Mouse (Mus musculus) limb, embryonic 10.5 days (tissue): ENCODE data around the gene Trak2. TPM values are rescaled to one million over a fixed set of nuclear protein-coding genes. Genes with fewer than 3 reads are reported as not detected.
"Not testable (repeated sequence)": the region's sequence is repeated elsewhere in the genome, so short reads cannot be mapped to it uniquely, and the experiment has no call there.

Experiments
- DNase-seq: peaks from one replicate; pipeline ENCODE4 v3.0.0-alpha.2; 2017; ENCODE audit warnings: low spot score
- H3K27ac ChIP-seq: fragments of 300-500 bp; sonication (generic); 2 replicates; pipeline ENCODE4 v1.5.1; 2016; ENCODE audit warnings: mild to moderate bottlenecking
- H3K27me3 ChIP-seq: fragments of 300-500 bp; sonication (generic); 2 replicates; pipeline ENCODE4 v1.6.1; 2016; ENCODE audit warnings: low read depth, mild to moderate bottlenecking; ENCODE audit not compliant: poor library complexity, severe bottlenecking
- H3K36me3 ChIP-seq: fragments of 300-500 bp; sonication (generic); 2 replicates; pipeline ENCODE4 v1.6.1; 2016; ENCODE audit warnings: mild to moderate bottlenecking, moderate library complexity
- H3K4me1 ChIP-seq: fragments of 300-500 bp; sonication (generic); 2 replicates; pipeline ENCODE4 v1.6.1; 2016
- H3K4me3 ChIP-seq: fragments of 300-500 bp; sonication (generic); 2 replicates; pipeline ENCODE4 v1.5.1; 2016; ENCODE audit warnings: mild to moderate bottlenecking, moderate library complexity
- H3K9me3 ChIP-seq: fragments of 300-500 bp; sonication (generic); replicated peaks from 2 replicates; pipeline ENCODE4 v1.6.1; 2016; ENCODE audit warnings: mild to moderate bottlenecking
- WGBS: fragments of 180-500 bp; shearing (Covaris S2); methylation state at CpG from one replicate; pipeline ENCODE4 v1.1.7; 2016; 5-methylcytosine and 5-hydroxymethylcytosine counted together
- polyA plus RNA-seq: library from polyadenylated mRNA; unstranded; fragments of >200 nt; fragmentation: Nextera tagmentation; extraction: Ambion mirVana; gene quantifications from 2 replicates; pipeline ENCODE4 v1.2.1, GENCODE M21; 2016

The Trak2 gene
- polyA plus RNA-seq, 1 experiment from 2014 or later = 9.3 TPM

DNA sequence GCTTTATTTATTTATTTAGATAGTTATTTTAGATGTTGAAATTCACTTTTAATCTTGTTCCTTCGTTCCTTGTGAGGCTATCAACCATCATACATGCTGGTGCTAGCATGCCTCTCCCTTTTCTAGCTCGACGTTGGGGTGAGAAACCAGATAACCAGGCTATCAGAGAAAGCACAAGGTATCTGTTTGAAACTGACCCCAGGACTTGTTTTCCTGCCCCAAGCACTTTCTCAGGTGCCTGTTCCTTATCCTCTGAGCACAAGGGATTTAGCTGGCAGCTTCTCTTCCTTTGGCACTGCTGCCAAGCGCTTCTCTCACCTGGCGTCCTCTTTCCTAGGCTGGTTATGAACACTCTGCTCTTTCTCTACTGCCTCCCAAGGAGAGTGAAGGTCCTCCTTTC is 10.8 kb downstream of the Trak2 start:
- Histone ChIP-seq H3K36me3 (no peaks in the 10 kb centered on the region), H3K27me3 (no peaks in the 10 kb centered on the region), H3K4me3 (no peak overlapping the region), H3K27ac (no peak overlapping the region), H3K4me1 (peaks cover 23% of the 10 kb centered on the region), H3K9me3 (no peaks in the 10 kb centered on the region)
- 84% methylated on average over 5 of the region's 5 CpGs for WGBS
- DNase-seq = no peak

DNA sequence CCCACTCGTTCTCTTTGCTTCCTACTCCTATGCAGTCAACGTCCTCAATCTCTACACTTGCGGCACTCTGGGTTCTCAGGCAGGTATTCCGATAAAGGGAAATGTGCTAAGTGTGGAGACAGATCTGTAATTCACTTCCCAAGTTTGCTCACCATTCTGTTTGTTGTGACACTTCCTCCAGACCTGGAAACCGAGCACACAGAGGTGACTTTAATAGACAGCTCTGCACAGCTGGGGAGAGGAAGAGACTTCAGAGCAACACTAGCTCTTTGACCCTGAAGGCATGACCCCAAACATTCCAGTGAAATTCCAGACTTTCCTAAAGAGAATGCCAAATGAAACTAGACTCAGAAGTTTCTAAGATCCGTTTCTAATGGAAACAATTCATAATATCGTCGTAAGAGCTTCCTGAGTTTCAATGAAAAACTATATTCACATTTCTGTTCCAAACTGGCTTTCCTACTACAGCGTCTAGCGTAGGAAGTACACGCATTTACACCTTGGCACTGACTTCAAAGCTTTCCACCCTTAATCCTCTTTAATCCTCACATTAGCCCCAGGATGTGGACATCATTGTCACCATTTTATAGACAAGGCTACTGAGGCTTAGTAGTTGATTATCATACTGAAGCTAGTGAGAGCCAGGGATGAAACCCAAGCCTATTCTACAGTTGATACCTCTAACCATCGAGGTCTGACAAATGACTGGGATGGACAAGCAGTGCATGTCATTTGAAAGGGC is 11.9 kb downstream of the Trak2 start:
- Histone ChIP-seq H3K4me1 (peaks cover 28% of the 10 kb centered on the region), H3K27me3 (no peaks in the 10 kb centered on the region), H3K9me3 (no peaks in the 10 kb centered on the region), H3K27ac (no peak overlapping the region), H3K4me3 (no peak overlapping the region), H3K36me3 (no peaks in the 10 kb centered on the region)
- 53% methylated on average over 12 of the region's 12 CpGs for WGBS
- no peak for DNase-seq

DNA sequence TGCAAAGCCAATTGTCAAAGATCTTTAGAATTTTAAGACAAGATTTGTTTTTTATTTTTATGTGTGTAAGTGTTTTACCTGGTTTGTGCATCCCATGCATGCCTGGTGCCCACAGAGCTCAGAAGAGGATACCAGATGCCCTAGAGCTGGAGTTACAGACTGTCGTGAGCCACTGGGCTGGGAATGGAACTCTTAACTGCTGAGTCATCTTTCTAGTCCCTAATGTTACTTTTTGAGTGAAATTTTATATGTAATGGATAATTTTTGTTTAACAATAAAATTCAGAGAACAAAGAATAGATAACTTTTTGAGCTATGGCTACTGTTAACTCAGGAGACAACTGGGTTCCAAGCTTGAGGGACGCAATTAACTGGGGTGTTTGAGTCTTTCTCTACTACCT is 13.5 kb downstream of the Trak2 start:
- DNase-seq = no peak
- H3K9me3 ChIP-seq = no peaks in the 10 kb centered on the region
- H3K4me1 ChIP-seq = peaks cover 26% of the 10 kb centered on the region
- no peak overlapping the region for H3K27ac ChIP-seq
- H3K4me3 ChIP-seq = no peak overlapping the region
- H3K27me3 ChIP-seq = no peaks in the 10 kb centered on the region
- H3K36me3 ChIP-seq = no peaks in the 10 kb centered on the region
- 90% methylated on average over 2 of the region's 2 CpGs for WGBS

DNA sequence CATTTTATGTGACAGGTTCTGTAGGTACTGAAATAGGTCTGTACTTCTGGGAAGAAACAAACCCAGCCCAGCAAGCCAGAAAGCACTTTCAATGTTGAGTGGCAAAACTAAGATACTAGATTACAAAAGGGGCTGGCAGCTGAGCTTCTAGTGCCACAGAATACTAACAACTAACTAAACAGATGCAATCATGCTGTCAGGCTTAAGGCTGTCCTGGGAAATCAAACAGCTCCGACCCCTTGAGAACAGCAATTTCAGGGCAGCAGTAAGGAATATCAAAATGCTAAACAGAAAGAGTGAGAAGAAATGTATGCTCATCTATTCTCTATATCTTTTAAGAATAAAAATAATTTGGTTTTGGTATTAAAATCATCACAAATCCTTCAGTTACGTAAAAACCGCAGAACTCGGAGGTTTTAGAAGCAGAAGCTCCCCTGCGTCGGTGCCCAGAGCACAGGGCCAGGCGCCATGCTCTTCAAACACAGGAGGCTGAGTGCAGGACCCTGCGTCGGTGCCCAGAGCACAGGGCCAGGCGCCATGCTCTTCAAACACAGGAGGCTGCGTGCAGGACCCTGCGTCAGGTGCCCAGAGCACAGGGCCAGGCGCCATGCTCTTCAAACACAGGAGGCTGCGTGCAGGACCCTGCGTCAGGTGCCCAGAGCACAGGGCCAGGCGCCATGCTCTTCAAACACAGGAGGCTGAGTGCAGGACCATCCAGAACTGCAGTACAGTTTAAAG is 14.3 kb downstream of the Trak2 start:
- H3K27ac ChIP-seq, H3K9me3 ChIP-seq, H3K27me3 ChIP-seq, DNase-seq, H3K36me3 ChIP-seq, H3K4me3 ChIP-seq: not testable (repeated sequence)
- 89% methylated on average over 16 of the region's 16 CpGs for WGBS
- peaks cover 26% of the 10 kb centered on the region for H3K4me1 ChIP-seq

DNA sequence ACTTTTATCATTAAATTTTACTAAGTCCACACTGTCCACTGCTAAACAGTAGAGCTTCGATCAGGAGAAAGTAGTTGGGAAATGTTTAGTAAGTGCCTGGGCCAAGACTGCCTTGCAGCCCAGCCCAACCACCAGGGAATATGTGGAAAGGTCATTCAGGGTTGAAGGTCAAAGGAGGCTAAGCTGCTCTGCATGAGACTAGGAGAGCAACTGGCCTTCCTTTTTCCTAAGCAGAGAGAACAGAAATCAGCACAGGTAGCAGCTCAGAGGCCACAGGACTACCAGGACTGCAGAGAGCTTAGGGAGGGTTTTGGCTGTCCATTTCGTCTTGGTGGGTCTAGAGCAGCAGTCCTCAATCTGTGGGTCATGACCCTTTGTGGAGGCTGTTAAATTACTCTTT is 15.3 kb downstream of the Trak2 start:
- no peaks in the 10 kb centered on the region for H3K27me3 ChIP-seq
- no peak overlapping the region for H3K4me3 ChIP-seq
- 30% methylated on average over 2 of the region's 2 CpGs for WGBS
- no peaks in the 10 kb centered on the region for H3K9me3 ChIP-seq
- H3K27ac ChIP-seq = no peak overlapping the region
- DNase-seq = no peak
- H3K4me1 ChIP-seq = peaks cover 31% of the 10 kb centered on the region
- H3K36me3 ChIP-seq = no peaks in the 10 kb centered on the region

DNA sequence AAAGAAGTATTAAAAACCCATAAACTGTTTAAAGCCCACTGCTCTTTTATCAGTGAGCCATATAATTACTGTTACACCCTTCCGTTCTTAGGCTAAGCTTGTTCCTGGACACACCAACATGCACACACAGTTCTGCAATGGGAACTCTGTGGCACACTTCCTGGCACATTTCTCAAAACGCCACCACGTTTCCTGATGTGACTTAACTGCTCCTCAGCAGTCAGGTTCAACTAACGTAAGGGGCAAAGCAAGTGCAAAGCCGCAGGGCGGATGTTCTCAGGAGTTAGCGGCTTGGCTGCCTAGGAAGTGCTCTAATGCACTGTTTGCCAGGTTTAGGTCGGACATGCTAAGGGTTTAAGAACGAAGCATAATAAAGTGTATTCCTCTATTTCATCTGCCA is 17.0 kb downstream of the Trak2 start:
- WGBS = 84% methylated on average over 9 of the region's 9 CpGs
- Histone ChIP-seq H3K4me3 (no peak overlapping the region), H3K27ac (no peak overlapping the region), H3K9me3 (no peaks in the 10 kb centered on the region), H3K36me3 (no peaks in the 10 kb centered on the region), H3K4me1 (peaks cover 41% of the 10 kb centered on the region), H3K27me3 (no peaks in the 10 kb centered on the region)
- no peak for DNase-seq

DNA sequence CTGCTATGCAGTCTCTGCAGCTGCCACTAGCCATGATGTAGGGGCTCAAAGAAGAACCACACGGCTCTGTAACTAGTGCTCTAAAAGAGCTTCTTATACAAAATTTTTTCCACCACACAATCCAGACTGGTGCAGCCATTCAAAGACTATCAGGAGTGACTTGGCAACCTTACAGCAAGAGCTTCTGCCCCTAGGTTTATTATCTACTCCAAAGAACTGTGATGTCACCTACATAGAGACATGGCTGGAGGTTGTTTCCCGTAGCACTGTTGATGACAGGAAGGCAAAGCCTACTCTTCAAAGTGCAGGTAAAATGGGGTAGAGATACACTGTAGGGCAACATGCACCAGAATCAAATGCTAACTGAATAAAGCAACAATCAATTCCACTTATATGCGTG is 17.5 kb downstream of the Trak2 start:
- no peak overlapping the region for H3K4me3 ChIP-seq

DNA sequence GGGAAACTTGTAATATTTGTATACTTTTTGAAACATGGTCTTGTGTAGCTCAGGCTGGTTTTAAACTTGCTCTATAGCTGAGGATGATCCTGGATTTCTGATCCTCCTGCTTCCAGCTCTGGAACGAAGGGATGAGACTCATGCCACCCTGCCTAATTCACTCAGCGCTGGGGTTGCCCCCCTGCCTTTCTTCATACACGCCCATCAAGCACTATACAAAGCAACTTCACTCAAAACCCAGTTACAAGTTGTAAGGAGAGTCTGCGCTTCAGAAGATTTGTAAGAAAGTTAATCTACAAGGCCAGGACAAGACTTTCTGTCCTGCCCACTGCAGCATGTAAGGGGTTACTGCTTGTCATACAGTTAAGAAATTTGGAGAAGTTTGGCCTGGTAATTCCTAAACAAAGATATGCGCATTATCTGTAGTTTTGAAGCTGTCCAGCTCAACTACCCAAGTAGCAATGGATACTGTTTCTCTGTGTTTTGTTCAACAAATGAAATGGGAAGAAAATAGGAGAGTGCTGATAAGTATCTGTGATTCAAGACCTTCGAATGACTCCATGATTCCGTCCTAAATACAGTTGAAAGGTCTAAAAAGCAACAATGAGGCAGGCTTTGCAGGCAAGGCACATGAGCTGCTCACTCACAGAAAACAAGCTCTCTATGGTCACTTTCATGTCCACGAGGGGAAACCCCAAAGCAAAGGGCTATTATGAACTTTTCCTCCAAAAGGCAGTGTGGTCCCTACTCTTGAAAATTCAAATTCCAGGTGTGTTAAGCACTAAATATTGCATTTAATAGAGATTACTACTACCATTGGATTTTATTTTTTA is 18.4 kb downstream of the Trak2 start:
- H3K36me3 ChIP-seq = no peaks in the 10 kb centered on the region
- H3K4me1 ChIP-seq = peaks cover 42% of the 10 kb centered on the region
- H3K9me3 ChIP-seq = no peaks in the 10 kb centered on the region
- H3K27me3 ChIP-seq = no peaks in the 10 kb centered on the region
- no peak overlapping the region for H3K4me3 ChIP-seq
- no peak for DNase-seq
- WGBS = 90% methylated on average over 8 of the region's 8 CpGs
- H3K27ac ChIP-seq = no peak overlapping the region

More for the DNA sequence above, 17.5 kb downstream of the Trak2 start:
- Histone ChIP-seq H3K27ac (no peak overlapping the region), H3K27me3 (no peaks in the 10 kb centered on the region), H3K36me3 (no peaks in the 10 kb centered on the region), H3K4me1 (peaks cover 41% of the 10 kb centered on the region), H3K9me3 (no peaks in the 10 kb centered on the region)
- DNase-seq = no peak
- 94% methylated on average over 3 of the region's 3 CpGs for WGBS

DNA sequence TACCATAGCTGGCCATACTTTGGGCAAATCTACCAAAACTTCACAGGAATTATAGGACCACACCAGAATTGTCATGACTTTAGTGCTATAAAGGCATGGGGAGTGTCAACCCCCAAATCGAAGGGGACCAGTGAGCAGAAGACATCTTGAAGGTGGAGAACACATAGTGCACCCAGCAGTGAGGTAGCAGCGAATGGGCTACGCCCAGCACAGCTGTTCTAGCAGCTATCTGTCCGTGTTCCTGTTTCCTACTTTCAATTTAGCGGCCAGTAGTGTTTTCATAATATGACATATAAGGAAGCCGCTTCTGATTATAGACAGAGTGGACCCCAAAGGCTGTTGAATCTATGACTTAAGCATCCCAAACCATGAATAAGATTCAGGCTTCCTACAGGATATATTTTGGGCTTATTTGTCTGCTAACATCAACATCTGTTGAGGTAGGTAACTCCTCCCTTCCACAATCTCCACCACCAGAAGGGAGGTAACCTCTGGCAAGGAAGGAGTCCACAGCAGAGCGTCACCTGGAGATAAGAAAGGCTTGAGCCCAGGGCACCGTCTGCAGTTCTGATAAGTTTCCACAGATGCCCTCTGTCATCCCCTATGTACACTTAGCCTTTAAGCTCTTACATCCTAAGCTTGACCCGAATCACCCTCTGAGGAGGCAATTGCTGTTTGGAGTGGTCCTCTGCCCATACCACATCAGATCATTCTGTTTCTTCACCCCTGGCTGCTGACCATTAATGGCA is 19.4 kb downstream of the Trak2 start:
- Histone ChIP-seq H3K27me3 (no peaks in the 10 kb centered on the region), H3K4me1 (peaks cover 42% of the 10 kb centered on the region), H3K27ac (no peak overlapping the region), H3K36me3 (no peaks in the 10 kb centered on the region), H3K4me3 (no peak overlapping the region), H3K9me3 (no peaks in the 10 kb centered on the region)
- WGBS = 89% methylated on average over 9 of the region's 9 CpGs
- no peak for DNase-seq

DNA sequence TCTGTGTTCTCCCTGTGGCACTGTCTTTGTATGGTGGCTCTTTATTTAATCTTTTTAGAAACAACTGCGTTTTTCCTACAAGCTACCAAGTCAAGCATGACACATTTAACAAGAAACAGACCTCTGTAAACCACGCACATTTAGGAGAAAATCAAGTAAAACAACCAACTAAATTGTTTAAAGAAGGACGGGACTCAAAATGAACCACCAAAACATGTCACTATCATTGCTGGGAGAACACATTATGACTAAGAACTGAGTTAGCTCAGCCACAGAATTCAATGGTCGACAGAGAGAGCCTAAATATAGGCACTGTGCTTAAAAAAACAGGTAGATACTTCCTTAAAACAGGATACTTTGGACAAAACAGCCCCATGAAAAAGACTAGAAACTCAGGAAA is 20.2 kb downstream of the Trak2 start:
- Histone ChIP-seq H3K4me3 (no peak overlapping the region), H3K27me3 (no peaks in the 10 kb centered on the region), H3K9me3 (no peaks in the 10 kb centered on the region), H3K27ac (no peak overlapping the region), H3K4me1 (peaks cover 39% of the 10 kb centered on the region), H3K36me3 (no peaks in the 10 kb centered on the region)
- WGBS = 63% methylated on average over 4 of the region's 4 CpGs
- DNase-seq = no peak

DNA sequence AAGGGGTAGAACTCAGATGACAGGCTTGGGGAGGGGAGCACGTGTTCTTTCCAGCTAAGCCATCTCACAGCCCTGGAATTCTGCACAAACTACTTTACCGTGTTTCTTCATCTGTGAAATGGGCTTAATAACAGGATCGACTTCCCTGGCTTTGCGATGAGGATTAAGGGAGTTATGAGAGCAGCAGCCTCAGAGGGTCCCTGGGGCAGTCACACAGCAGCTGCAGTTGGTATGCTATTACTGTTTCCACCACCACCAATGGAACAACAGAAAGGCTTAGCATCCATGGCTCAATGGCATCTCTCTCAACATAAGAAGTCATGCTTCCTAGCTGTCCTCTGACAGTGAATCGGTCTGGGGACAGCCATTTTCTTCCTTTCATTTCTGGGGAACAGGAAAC is 20.7 kb downstream of the Trak2 start:
- DNase-seq = no peak
- peaks cover 34% of the 10 kb centered on the region for H3K4me1 ChIP-seq
- no peaks in the 10 kb centered on the region for H3K27me3 ChIP-seq
- no peak overlapping the region for H3K27ac ChIP-seq
- H3K4me3 ChIP-seq = no peak overlapping the region
- H3K36me3 ChIP-seq = no peaks in the 10 kb centered on the region
- WGBS = 92% methylated on average over 5 of the region's 5 CpGs
- H3K9me3 ChIP-seq = no peaks in the 10 kb centered on the region

DNA sequence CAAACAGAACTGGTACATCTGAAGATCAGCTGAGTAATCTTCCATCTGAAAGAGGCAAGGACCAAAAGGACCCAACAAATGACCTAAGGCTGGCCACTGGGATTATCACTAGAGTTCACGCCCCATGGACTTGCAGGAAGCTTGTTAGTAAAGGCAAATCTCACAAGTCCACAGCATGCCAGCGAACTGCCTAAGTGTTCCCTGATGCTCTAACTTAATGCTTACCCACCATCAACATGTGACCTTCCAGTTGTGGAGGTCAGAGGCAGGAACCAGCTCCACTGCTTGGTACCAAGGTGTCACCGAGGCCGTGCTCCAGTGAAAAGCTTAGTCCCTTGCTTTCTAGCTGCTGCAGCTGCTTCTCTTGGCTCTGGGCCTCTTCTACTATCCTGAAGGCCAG is 21.4 kb downstream of the Trak2 start:
- peaks cover 28% of the 10 kb centered on the region for H3K4me1 ChIP-seq
- H3K27me3 ChIP-seq = no peaks in the 10 kb centered on the region
- no peaks in the 10 kb centered on the region for H3K9me3 ChIP-seq
- no peak for DNase-seq
- 68% methylated on average over 4 of the region's 4 CpGs for WGBS
- H3K4me3 ChIP-seq = no peak overlapping the region
- no peaks in the 10 kb centered on the region for H3K36me3 ChIP-seq
- no peak overlapping the region for H3K27ac ChIP-seq
